Mouse (Mus musculus): Measurements from ENCODE around the gene Pcca.

DNA sequence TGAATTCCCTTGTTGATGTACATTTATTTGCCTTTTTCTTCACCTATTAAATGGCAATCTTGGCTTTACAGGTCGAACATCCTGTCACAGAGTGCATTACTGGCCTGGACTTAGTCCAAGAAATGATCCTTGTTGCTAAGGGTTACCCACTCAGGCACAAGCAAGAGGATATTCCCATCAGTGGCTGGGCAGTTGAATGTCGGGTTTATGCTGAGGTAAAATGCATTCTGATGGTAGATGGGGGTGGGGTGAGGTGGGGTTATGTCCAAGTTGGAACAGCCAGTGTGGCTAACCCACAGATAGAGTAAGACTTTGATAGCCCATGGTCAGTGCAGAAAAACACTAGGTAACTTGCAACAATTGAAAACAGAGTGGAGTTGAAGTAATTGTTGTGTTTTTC is 150.7 kb downstream of the Pcca start:
- TF ChIP-seq CTCF (IDR thresholded peaks at IDR 0.05; ENCODE audit: extremely low read depth, insufficient read depth, insufficient read length, insufficient replicate concordance) (no peak), POLR2A (IDR thresholded peaks at IDR 0.05; ENCODE audit: low read depth, low read length) (no peak)
